26 mouse cellular contexts compared by ENCODE assay signal in genomic region chr1:189581427-189581826, GRCm38 (mm10).
DNase-seq lines count a peak whose midpoint lies in the region; ATAC-seq and TF ChIP-seq lines count a peak whose summit lies in the region.
"Had no signal": no experiment of that assay in that cellular context is flagged by ENCODE, and none has a peak within 500 bp of the region (broad histone marks: within the 10 kb centered on the region; RNA-seq: fewer than 3 reads in every experiment).

No protein-coding gene starts in this region.

- no peaks in the 10 kb centered on the region for H3K36me3 ChIP-seq in heart, embryonic 10.5 days
- no peaks in the 10 kb centered on the region for H3K36me3 ChIP-seq in lung, embryonic 15.5 days
- no peaks in the 10 kb centered on the region for H3K36me3 ChIP-seq in testis, adult 2 months (ENCODE audit: control insufficient read depth, insufficient read depth, low read length)
- H3K36me3 ChIP-seq: embryonic facial prominence, embryonic 12.5 days; hindbrain, embryonic 15.5 days; limb, embryonic 12.5 days; stomach, embryonic 15.5 days had no signal

- H3K27me3 ChIP-seq in heart, embryonic 10.5 days (ENCODE audit: insufficient read depth, poor library complexity, severe bottlenecking) = peaks cover 7% of the 10 kb centered on the region; the same call in 1 of the 2 replicates
- no peaks in the 10 kb centered on the region for H3K27me3 ChIP-seq in lung, embryonic 15.5 days
- H3K27me3 ChIP-seq in testis, adult 2 months (ENCODE audit: control insufficient read depth, insufficient read depth, low read length) = no peaks in the 10 kb centered on the region
- H3K27me3 ChIP-seq: embryonic facial prominence, embryonic 12.5 days; hindbrain, embryonic 15.5 days; stomach, embryonic 15.5 days had no signal

- H3K4me2 ChIP-seq in lung, embryonic 15.5 days = no peak overlapping the region
- H3K4me2 ChIP-seq: limb, embryonic 12.5 days; liver, embryonic 11.5 days; stomach, embryonic 15.5 days had no signal

- no peak for DNase-seq in heart, embryonic 10.5 days (ENCODE audit: low spot score)
- DNase-seq in heart, adult 11 months = no peak
- DNase-seq in lung, postnatal 25 days (ENCODE audit: low spot score) = no peak
- DNase-seq in testis, postnatal 10 days (ENCODE audit: low spot score) = no peak
- DNase-seq in layer of hippocampus, postnatal 10 days (ENCODE audit: low spot score in 2 of 2) = no peak
- DNase-seq: adrenal gland, postnatal 14 days; cerebellum, adult 2 months; cerebellum, postnatal 25 days; kidney, adult 9 months; kidney, postnatal 14 days; layer of hippocampus, postnatal 36 days; liver, postnatal 0 days; midbrain, embryonic 14.5 days; right cerebral cortex, adult 18-20 months; thymus, adult 2 months; thymus, postnatal 4 days had no signal

- 0 out of 2 replicates have a peak, but pooled peaks have one; percentile 35 for ATAC-seq in lung, embryonic 15.5 days (ENCODE audit: borderline replicate concordance, extremely low read depth, low FRiP score, low TSS enrichment)
- ATAC-seq: intestine, embryonic 16.5 days; liver, postnatal 0 days had no signal

- no peak for TF ChIP-seq CTCF in testis, adult 2 months (IDR thresholded peaks at IDR 0.05; ENCODE audit: control insufficient read depth, insufficient read depth, insufficient replicate concordance, low read depth, low read length)

- no peak; the same call in 1 of the 2 replicates for TF ChIP-seq POLR2A in testis, adult 2 months (IDR thresholded peaks at IDR 0.05; ENCODE audit: control insufficient read depth, low read depth, low read length)

- no peaks in the 10 kb centered on the region for H3K9me3 ChIP-seq in heart, embryonic 10.5 days
- no peaks in the 10 kb centered on the region for H3K9me3 ChIP-seq in lung, embryonic 15.5 days
- H3K9me3 ChIP-seq: embryonic facial prominence, embryonic 12.5 days; hindbrain, embryonic 15.5 days; limb, embryonic 12.5 days; stomach, embryonic 15.5 days had no signal

- no peak overlapping the region for H3K9ac ChIP-seq in lung, embryonic 15.5 days
- H3K9ac ChIP-seq: embryonic facial prominence, embryonic 12.5 days; hindbrain, embryonic 15.5 days; limb, embryonic 12.5 days; liver, postnatal 0 days; stomach, embryonic 15.5 days had no signal

- H3K27ac ChIP-seq in heart, embryonic 10.5 days = peak overlapping the region; percentile 13; the same call in 1 of the 2 replicates
- H3K27ac ChIP-seq in lung, embryonic 15.5 days = no peak overlapping the region
- H3K27ac ChIP-seq in testis, adult 2 months (ENCODE audit: control insufficient read depth, insufficient read depth, low read depth, low read length) = no peak overlapping the region
- H3K27ac ChIP-seq: embryonic facial prominence, embryonic 12.5 days; hindbrain, embryonic 15.5 days; limb, embryonic 12.5 days; macrophage; stomach, embryonic 15.5 days had no signal

- H3K4me3 ChIP-seq in heart, embryonic 10.5 days = peak overlapping the region; percentile 40; the same call in 1 of the 2 replicates
- H3K4me3 ChIP-seq in lung, embryonic 15.5 days = no peak overlapping the region
- peak overlapping the region; percentile 88 for H3K4me3 ChIP-seq in testis, adult 2 months (ENCODE audit: control insufficient read depth, low read depth, low read length)
- H3K4me3 ChIP-seq: embryonic facial prominence, embryonic 12.5 days; hindbrain, embryonic 15.5 days; limb, embryonic 12.5 days; myocyte; stomach, embryonic 15.5 days had no signal

- 76% methylated on average over 4 of the region's 4 CpGs for WGBS in heart, embryonic 10.5 days
- 81% methylated on average over 4 of the region's 4 CpGs for WGBS in lung, embryonic 15.5 days

- H3K4me1 ChIP-seq in heart, embryonic 10.5 days = 0 out of 2 replicates have a peak, but pooled peaks cover 6% of the 10 kb centered on the region
- 0 out of 2 replicates have a peak, but pooled peaks cover 4% of the 10 kb centered on the region for H3K4me1 ChIP-seq in lung, embryonic 15.5 days
- peaks cover 10% of the 10 kb centered on the region for H3K4me1 ChIP-seq in testis, adult 2 months (ENCODE audit: control insufficient read depth, insufficient read depth, low read length)
- H3K4me1 ChIP-seq: embryonic facial prominence, embryonic 12.5 days; stomach, embryonic 15.5 days had no signal
